ENCODE assay signal across 9 mouse cellular contexts in genomic region chr13:4228441-4228840, GRCm38 (mm10). TPM values are rescaled to one million over a fixed set of nuclear protein-coding genes. Genes with fewer than 3 reads are reported as not detected.
DNase-seq lines count a peak whose midpoint lies in the region; ATAC-seq and TF ChIP-seq lines count a peak whose summit lies in the region.
"Had no signal": no experiment of that assay in that cellular context is flagged by ENCODE, and none has a peak within 500 bp of the region (broad histone marks: within the 10 kb centered on the region; RNA-seq: fewer than 3 reads in every experiment).

Gene Akr1c19 (plus strand): TSS chr13:4228700.

- no peak within 1 kb of the TSS for H3K9ac ChIP-seq in intestine, embryonic 14.5 days (ENCODE audit: low read length)
- H3K9ac ChIP-seq in liver, embryonic 14.5 days (replicated peaks): no peak within 1 kb of the TSS
- no peak within 1 kb of the TSS for H3K9ac ChIP-seq in forebrain, postnatal 0 days
- H3K9ac ChIP-seq: heart, embryonic 13.5 days had no signal

- H3K4me3 ChIP-seq in intestine, embryonic 14.5 days (ENCODE audit: low read depth, low read length): no peak within 1 kb of the TSS
- H3K4me3 ChIP-seq in liver, embryonic 14.5 days (ENCODE audit: insufficient read depth in 1 of 2, low read depth in 2 of 2, low read length in 2 of 2): no peak within 1 kb of the TSS
- no peak within 1 kb of the TSS for H3K4me3 ChIP-seq in forebrain, postnatal 0 days (ENCODE audit: low read depth, low read length)
- H3K4me3 ChIP-seq: heart, embryonic 13.5 days had no signal

- no peak for ATAC-seq in intestine, embryonic 14.5 days (replicated peaks; ENCODE audit: low FRiP score, low TSS enrichment, low read depth)
- ATAC-seq in liver, embryonic 14.5 days (ENCODE audit: insufficient read depth): no peak
- no peak for ATAC-seq in forebrain, postnatal 0 days

- H3K9me3 ChIP-seq in intestine, embryonic 14.5 days (ENCODE audit: control insufficient read depth, low read length): no peaks in the 10 kb centered on the region
- H3K9me3 ChIP-seq in liver, embryonic 14.5 days (ENCODE audit: control insufficient read depth, low read length): no peaks in the 10 kb centered on the region
- H3K9me3 ChIP-seq in forebrain, postnatal 0 days (ENCODE audit: low read length): no peaks in the 10 kb centered on the region
- H3K9me3 ChIP-seq: heart, embryonic 13.5 days had no signal

- H3K4me1 ChIP-seq in intestine, embryonic 14.5 days (replicated peaks; ENCODE audit: control insufficient read depth, insufficient read depth, low read length): no peaks in the 10 kb centered on the region
- no peaks in the 10 kb centered on the region for H3K4me1 ChIP-seq in liver, embryonic 14.5 days (replicated peaks; ENCODE audit: control insufficient read depth in 2 of 2, insufficient read depth in 2 of 2, low read length in 1 of 2)
- H3K4me1 ChIP-seq in forebrain, postnatal 0 days (ENCODE audit: insufficient read depth): no peaks in the 10 kb centered on the region

- WGBS in intestine, embryonic 14.5 days: 81% methylated on average over 1 of the region's 1 CpGs
- 50% methylated on average over 1 of the region's 1 CpGs for WGBS in liver, embryonic 14.5 days (ENCODE audit: insufficient replicate concordance)
- 83% methylated on average over 1 of the region's 1 CpGs for WGBS in forebrain, postnatal 0 days

- H3K36me3 ChIP-seq in intestine, embryonic 14.5 days (ENCODE audit: control insufficient read depth, insufficient read depth, low read length): no peaks in the 10 kb centered on the region
- H3K36me3 ChIP-seq in liver, embryonic 14.5 days (replicated peaks; ENCODE audit: control insufficient read depth, insufficient read depth, low read depth): no peaks in the 10 kb centered on the region
- no peaks in the 10 kb centered on the region for H3K36me3 ChIP-seq in forebrain, postnatal 0 days (ENCODE audit: insufficient read depth)
- H3K36me3 ChIP-seq: heart, embryonic 13.5 days had no signal

- no peak within 1 kb of the TSS for H3K27ac ChIP-seq in intestine, embryonic 14.5 days (ENCODE audit: low read depth)
- no peak within 1 kb of the TSS for H3K27ac ChIP-seq in liver, embryonic 14.5 days
- no peak within 1 kb of the TSS for H3K27ac ChIP-seq in forebrain, postnatal 0 days (ENCODE audit: low read depth, low read length)
- H3K27ac ChIP-seq: heart, embryonic 13.5 days had no signal

- peak; percentile 4 for DNase-seq in ovary, postnatal 14 days (ENCODE audit: low spot score)
- no peak for DNase-seq in ovary, postnatal 10 days (ENCODE audit: low spot score)
- DNase-seq in intestine, embryonic 14.5 days (ENCODE audit: low spot score): no peak
- DNase-seq in liver, embryonic 14.5 days (ENCODE audit: low read depth in 3 of 3, low spot score in 3 of 3): no peak
- no peak for DNase-seq in forebrain, postnatal 0 days
- no peak for DNase-seq in right cerebral cortex, postnatal 14 days
- no peak for DNase-seq in frontal cortex, postnatal 36 days (ENCODE audit: low spot score in 2 of 2)

- no peak for TF ChIP-seq CTCF in liver, embryonic 14.5 days (IDR thresholded peaks at IDR 0.05; ENCODE audit: low read depth)
- TF ChIP-seq CTCF in forebrain, postnatal 0 days (IDR thresholded peaks at IDR 0.05; ENCODE audit: low read depth): no peak

- TF ChIP-seq EP300 in liver, embryonic 14.5 days (IDR thresholded peaks at IDR 0.05; ENCODE audit: low read depth): no peak

- no peak within 1 kb of the TSS for H3K4me2 ChIP-seq in intestine, embryonic 14.5 days (ENCODE audit: low read length)
- H3K4me2 ChIP-seq in liver, embryonic 14.5 days (ENCODE audit: low read depth): no peak within 1 kb of the TSS
- H3K4me2 ChIP-seq in forebrain, postnatal 0 days (ENCODE audit: low read depth): no peak within 1 kb of the TSS
- H3K4me2 ChIP-seq: heart, embryonic 13.5 days had no signal

- H3K27me3 ChIP-seq in intestine, embryonic 14.5 days (replicated peaks; ENCODE audit: control insufficient read depth, insufficient read depth, low read length): no peaks in the 10 kb centered on the region
- no peaks in the 10 kb centered on the region for H3K27me3 ChIP-seq in liver, embryonic 14.5 days (ENCODE audit: control insufficient read depth, insufficient read depth, low read length)
- H3K27me3 ChIP-seq in forebrain, postnatal 0 days (ENCODE audit: insufficient read depth, low read length): no peaks in the 10 kb centered on the region
- H3K27me3 ChIP-seq: heart, embryonic 13.5 days had no signal

RNA-seq across cellular contexts. Expression of gene Akr1c19, which starts in this region (rescaled TPM):
- polyA plus RNA-seq in intestine, embryonic 14.5 days (2014; fragmentation: Nextera tagmentation; extraction: Ambion mirVana): 193 and 217 TPM in 2 replicates
- polyA plus RNA-seq in liver, embryonic 14.5 days (2012; rRNA removed): 8.1 and 14.1 TPM in 2 replicates
- 40.7 and 41.1 TPM in 2 replicates for polyA plus RNA-seq in liver, embryonic 14.5 days (2014; fragmentation: Nextera tagmentation; extraction: Ambion mirVana)
- 5.3 and 8.5 TPM in 2 replicates for total RNA-seq in forebrain, postnatal 0 days (2014; rRNA removed)
- polyA plus RNA-seq in forebrain, postnatal 0 days (2015; fragmentation: Nextera tagmentation; extraction: Ambion mirVana): 10.5 and 15.3 TPM in 2 replicates
- polyA plus RNA-seq: cortical plate, adult 2 months had no signal
